Mouse (Mus musculus): Measurements from ENCODE around the gene Tcf12.

Gene Tcf12

DNA sequence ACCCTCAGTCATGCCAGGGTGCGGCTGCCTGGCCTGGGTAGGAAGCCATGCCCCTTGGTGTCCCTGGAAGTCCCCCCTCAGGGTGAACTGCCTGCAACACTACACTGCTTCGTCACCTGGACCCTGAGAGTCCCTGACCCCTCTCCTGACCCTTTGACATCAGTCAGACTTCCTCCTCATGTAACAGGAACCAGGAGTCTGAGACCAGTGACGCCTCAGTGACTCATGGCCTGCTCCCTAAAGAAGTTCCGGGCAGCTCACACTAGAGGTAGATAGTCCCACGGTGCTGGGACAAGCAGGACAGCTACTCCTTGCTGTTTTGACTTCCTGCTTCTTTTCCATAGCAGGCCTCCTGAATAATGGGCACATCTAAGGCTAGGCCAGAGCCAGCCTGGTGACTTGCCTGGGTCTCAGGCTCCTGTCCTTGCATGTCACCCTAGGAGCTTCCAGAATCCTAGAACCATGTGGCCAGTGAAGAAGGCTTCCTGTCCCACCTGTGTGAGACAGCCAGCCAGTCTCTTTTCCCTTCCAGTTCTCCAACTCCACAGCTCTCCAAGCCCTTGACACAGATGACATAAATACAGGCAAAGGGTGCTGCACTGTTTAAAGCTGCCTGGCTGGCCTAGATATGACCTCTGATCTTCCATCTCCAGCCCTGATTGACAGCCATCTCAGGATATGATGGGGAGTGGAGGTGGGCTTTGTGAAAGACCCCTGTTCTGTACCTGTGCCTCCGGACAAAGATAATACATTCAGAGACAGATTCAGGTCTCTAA lies 305.8 kb downstream of the Tcf12 start:
- DNase-seq (ENCODE audit: low spot score in 2 of 2) = no peak

DNA sequence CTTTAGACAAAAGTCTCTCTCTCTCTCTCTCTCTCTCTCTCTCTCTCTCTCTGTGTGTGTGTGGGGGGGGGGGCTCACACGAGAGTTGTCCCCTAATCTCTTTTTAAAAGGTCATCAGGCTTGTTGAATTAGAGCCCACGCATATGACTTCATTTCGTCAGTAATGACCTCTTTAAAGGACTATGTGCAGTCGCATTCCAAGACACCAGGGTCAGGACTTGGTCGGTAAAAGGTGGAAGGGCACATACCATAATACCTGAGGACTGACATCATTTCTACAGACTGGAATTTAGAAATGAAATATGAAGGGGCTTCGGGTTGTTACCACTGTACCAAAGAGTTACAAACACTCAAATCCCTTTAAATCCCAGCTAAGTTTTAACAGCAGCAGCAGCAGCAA lies 307.6 kb downstream of the Tcf12 start:
- no peak for DNase-seq (ENCODE audit: low spot score in 2 of 2)

DNA sequence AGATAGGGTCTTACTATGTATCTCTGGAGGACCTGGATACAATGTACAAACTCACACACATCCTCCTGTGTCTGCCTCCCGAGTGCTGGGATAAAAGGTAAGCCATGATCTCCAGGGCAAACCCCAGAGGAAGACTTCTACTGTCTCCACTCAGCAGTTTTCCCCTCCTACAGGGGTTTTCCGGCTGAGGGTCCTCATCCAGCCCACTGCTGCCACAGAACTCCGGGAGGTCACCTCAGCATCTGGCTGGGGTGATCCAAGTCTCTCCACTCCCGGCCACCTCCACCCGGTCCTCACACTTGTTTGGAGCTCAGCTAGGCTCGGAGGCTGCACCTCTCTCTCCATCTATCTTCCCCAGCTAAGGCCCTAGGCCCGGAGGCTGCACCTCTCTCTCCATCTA lies 308.4 kb downstream of the Tcf12 start:
- DNase-seq (ENCODE audit: low spot score in 2 of 2) = no peak

DNA sequence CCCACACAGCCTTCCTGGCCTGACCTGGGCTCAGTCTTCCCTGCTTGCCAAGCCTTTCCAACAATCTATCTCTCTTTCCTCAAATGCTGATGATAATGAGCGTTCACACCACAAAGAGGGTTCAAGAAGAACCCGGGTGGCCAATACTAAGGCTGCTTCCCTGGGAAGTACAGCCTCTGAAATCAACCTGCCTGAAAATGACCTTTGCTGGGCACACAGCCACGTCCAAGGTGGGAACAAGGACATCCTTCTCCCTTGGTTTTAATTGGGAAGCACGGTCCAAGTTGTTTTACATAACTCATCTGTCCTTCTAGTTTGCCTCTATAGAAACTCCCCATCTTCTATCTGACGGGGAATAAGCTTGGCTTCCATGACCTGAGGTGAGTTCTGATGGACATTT lies 312.1 kb downstream of the Tcf12 start:
- DNase-seq (ENCODE audit: low spot score in 2 of 2) = no peak

DNA sequence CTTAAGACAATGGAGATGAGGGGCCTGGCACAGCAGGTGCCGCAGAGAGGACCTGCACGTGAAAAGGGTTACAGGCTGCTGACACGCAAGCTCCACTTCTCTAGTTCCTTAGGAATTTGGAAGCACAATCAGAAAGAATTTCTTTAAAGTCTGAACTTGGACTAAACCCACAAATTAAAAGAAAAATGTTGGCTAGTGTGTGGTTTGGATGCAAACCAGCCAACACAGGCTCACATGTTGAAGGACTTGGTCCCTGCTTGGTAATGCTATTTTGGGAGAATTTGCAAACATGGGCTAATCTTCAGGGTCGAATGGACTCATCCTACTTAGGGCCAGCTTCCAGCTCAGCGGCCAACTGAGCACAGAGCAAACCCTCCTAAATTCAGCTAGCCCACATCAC lies 313.5 kb downstream of the Tcf12 start:
- DNase-seq (ENCODE audit: low spot score in 2 of 2) = no peak
